Mouse (Mus musculus) heart, embryonic 16.5 days (tissue): Measurements from ENCODE around the gene Galnt2. TPM values are rescaled to one million over a fixed set of nuclear protein-coding genes. Genes with fewer than 3 reads are reported as not detected.
A peak's percentile ranks its signal among the peaks of the same experiment; 100 is the strongest.

Source experiments
- ATAC-seq: fragments of 200-750 bp; cut with Nextera tagmentation; replicated peaks from 2 replicates; pipeline ENCODE4 v1.8.0; 2017; ENCODE audit warnings: moderate number of reproducible peaks; ENCODE audit not compliant: insufficient read depth, low FRiP score; ENCODE audit errors: extremely low read depth
- H3K27ac ChIP-seq: fragments of 300-500 bp; sonication (generic); 2 replicates; pipeline ENCODE4 v1.5.1; 2014; ENCODE audit warnings: mild to moderate bottlenecking, low read length, control low read depth, moderate library complexity
- H3K27me3 ChIP-seq: fragments of 300-500 bp; sonication (generic); 2 replicates; pipeline ENCODE4 v1.6.1; 2014; ENCODE audit warnings: low read length, mixed read lengths; ENCODE audit not compliant: control insufficient read depth, insufficient read depth
- H3K36me3 ChIP-seq: fragments of 300-500 bp; sonication (generic); 2 replicates; pipeline ENCODE4 v1.6.1; 2014; ENCODE audit not compliant: control insufficient read depth, insufficient read depth
- H3K4me1 ChIP-seq: fragments of 300-500 bp; sonication (generic); 2 replicates; pipeline ENCODE4 v1.6.1; 2014; ENCODE audit warnings: low read length, mixed read lengths; ENCODE audit not compliant: control insufficient read depth, insufficient read depth
- H3K4me2 ChIP-seq: fragments of 300-500 bp; sonication (generic); 2 replicates; pipeline ENCODE4 v1.6.1; 2014; ENCODE audit warnings: low read depth, mild to moderate bottlenecking, control low read depth, low read length
- H3K4me3 ChIP-seq: fragments of 300-500 bp; sonication (generic); 2 replicates; pipeline ENCODE4 v1.5.1; 2014; ENCODE audit warnings: mild to moderate bottlenecking, control low read depth, low read length
- H3K9ac ChIP-seq: fragments of 300-500 bp; sonication (generic); 2 replicates; pipeline ENCODE4 v1.6.1; 2014; ENCODE audit warnings: low read length, control low read depth
- H3K9me3 ChIP-seq: fragments of 300-500 bp; sonication (generic); replicated peaks from 2 replicates; pipeline ENCODE4 v1.6.1; 2016; ENCODE audit warnings: low read length; ENCODE audit not compliant: control insufficient read depth
- WGBS: fragments of 180-500 bp; shearing (Covaris S2); extraction: QIAGEN DNeasy Blood & Tissue Kit; methylation state at CpG from one replicate; pipeline ENCODE4 v1.1.7; 2014; 5-methylcytosine and 5-hydroxymethylcytosine counted together
- polyA plus RNA-seq: library from polyadenylated mRNA; unstranded; fragments of >200 nt; fragmentation: Nextera tagmentation; extraction: Ambion mirVana; gene quantifications from 2 replicates; pipeline ENCODE4 v1.2.1, GENCODE M21; 2015

Gene Galnt2
- polyA plus RNA-seq, 1 experiment from 2014 or later = 35.6 TPM

DNA sequence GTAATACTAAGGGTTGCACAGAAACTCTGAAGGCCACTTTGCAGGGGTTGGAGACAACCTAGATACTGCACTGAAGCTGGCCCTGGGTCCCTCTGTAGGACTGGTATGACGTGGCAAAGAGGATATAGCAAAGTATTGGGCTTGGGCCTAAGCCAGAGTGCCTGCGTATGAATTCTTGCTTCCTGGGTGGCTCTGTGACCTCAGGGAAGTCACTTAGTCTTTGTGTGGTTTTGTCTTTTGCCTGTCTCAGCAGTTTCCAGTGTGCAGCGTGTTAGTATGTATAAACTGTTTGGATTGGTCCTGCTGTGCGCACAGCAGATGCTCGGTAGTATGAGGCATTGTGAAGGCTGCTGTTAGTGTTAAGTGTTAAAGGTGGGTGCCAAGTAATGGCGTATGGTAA lies 11.0 kb downstream of the Galnt2 start:
- Histone ChIP-seq H3K36me3 (peaks cover 9% of the 10 kb centered on the region), H3K27ac (no peak overlapping the region), H3K9me3 (peaks cover 8% of the 10 kb centered on the region), H3K4me1 (peaks cover 36% of the 10 kb centered on the region), H3K4me3 (no peak overlapping the region), H3K4me2 (no peak overlapping the region), H3K27me3 (no peaks in the 10 kb centered on the region), H3K9ac (no peak overlapping the region)
- no peak for ATAC-seq
- 79% methylated on average over 6 of the region's 6 CpGs for WGBS

DNA sequence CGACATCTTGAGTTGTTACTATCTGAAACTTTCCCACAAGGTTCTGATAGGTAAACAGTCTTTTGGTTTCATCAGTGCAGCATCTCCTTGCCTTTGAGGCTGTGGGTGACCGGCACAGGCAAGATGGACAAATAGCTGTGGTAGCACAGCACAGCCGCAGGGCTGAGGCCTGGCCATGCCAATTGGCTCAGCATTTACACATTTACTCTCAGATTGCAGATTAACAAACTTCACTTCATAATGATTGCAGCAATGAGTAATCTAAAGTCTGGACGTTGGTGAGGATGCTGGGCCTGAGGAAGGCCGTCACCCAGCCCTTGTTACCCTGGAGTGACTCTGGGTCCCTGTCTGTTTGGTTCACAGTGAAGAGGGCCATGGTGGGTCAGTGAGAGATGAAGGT lies 11.7 kb downstream of the Galnt2 start:
- no peak overlapping the region for H3K4me2 ChIP-seq
- H3K4me3 ChIP-seq = no peak overlapping the region
- H3K9ac ChIP-seq = no peak overlapping the region
- 92% methylated on average over 5 of the region's 5 CpGs for WGBS
- H3K36me3 ChIP-seq = peaks cover 9% of the 10 kb centered on the region
- ATAC-seq = no peak
- peaks cover 36% of the 10 kb centered on the region for H3K4me1 ChIP-seq
- H3K27me3 ChIP-seq = no peaks in the 10 kb centered on the region
- no peak overlapping the region for H3K27ac ChIP-seq
- H3K9me3 ChIP-seq = peaks cover 8% of the 10 kb centered on the region

GRCm38 (mm10) chr8:124247581-124247980 lies 16.4 kb downstream of the Galnt2 start:
- 87% methylated on average over 6 of the region's 6 CpGs for WGBS
- ATAC-seq = no peak
- peaks cover 9% of the 10 kb centered on the region for H3K36me3 ChIP-seq
- H3K4me2 ChIP-seq = no peak overlapping the region
- H3K4me3 ChIP-seq = no peak overlapping the region
- H3K27me3 ChIP-seq = no peaks in the 10 kb centered on the region
- H3K4me1 ChIP-seq = peaks cover 23% of the 10 kb centered on the region
- peaks cover 8% of the 10 kb centered on the region for H3K9me3 ChIP-seq
- H3K9ac ChIP-seq = no peak overlapping the region
- no peak overlapping the region for H3K27ac ChIP-seq

DNA sequence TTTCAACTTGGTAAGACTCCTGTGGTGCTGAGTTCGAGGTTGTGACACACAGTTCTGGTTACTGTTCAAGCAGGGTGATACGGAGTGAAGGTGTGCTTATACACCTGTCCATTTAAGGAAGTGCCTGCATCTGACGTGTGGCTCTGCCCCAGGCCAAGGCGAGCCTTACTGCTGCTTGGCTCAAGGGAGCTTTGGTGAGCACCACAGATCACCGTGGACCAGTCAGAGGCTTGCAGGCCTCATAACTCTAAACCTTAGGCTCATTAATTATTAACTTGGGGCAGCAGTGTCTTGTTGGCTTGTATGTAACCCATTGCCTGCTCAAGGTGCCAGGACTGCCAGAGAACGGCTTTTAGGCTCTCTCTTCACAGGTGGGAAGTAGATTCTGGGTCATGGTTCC lies 17.5 kb downstream of the Galnt2 start:
- 86% methylated on average over 6 of the region's 6 CpGs for WGBS
- Histone ChIP-seq H3K9me3 (peaks cover 4% of the 10 kb centered on the region), H3K9ac (no peak overlapping the region), H3K27ac (no peak overlapping the region), H3K27me3 (no peaks in the 10 kb centered on the region), H3K4me1 (peaks cover 28% of the 10 kb centered on the region), H3K36me3 (peaks cover 5% of the 10 kb centered on the region), H3K4me3 (no peak overlapping the region), H3K4me2 (no peak overlapping the region)
- ATAC-seq = no peak

- Histone ChIP-seq H3K4me1 (peaks cover 28% of the 10 kb centered on the region), H3K4me2 (no peak overlapping the region), H3K9ac (no peak overlapping the region), H3K27me3 (no peaks in the 10 kb centered on the region), H3K36me3 (no peaks in the 10 kb centered on the region), H3K27ac (no peak overlapping the region), H3K4me3 (no peak overlapping the region), H3K9me3 (no peaks in the 10 kb centered on the region)
- 14% methylated on average over 3 of the region's 3 CpGs for WGBS
- ATAC-seq = 0 out of 2 replicates have a peak, but pooled peaks have one; percentile 11
Measured at GRCm38 (mm10) chr8:124250255-124250654, 19.1 kb downstream of the Galnt2 start.

- Histone ChIP-seq H3K9me3 (no peaks in the 10 kb centered on the region), H3K4me3 (no peak overlapping the region), H3K4me1 (peaks cover 29% of the 10 kb centered on the region), H3K9ac (no peak overlapping the region), H3K27ac (no peak overlapping the region), H3K4me2 (no peak overlapping the region), H3K27me3 (no peaks in the 10 kb centered on the region), H3K36me3 (no peaks in the 10 kb centered on the region)
- WGBS = 40% methylated on average over 4 of the region's 4 CpGs
- no peak for ATAC-seq
Measured at GRCm38 (mm10) chr8:124250785-124251184, 19.6 kb downstream of the Galnt2 start.

DNA sequence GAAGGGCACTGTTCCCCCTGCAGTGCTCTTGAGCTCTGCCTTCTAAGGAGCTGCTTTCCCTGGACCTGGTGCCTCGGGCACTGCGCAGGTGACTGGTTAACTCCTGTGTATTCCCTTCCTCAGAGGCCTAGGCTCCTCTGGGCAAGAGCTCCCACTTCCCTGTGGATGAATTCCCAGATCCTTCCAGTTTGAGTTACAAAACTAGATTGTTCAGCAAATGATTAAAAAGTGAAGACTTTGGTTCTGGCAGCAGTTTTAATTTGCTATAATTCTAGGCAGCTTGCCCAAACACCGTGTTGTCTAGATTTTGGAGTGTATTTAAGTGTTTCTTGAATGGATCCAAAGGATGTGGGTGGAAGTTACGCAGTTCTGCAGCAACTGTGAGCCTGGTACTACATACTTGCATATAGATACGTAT lies 21.4 kb downstream of the Galnt2 start:
- ATAC-seq = no peak
- Histone ChIP-seq H3K36me3 (no peaks in the 10 kb centered on the region), H3K4me1 (peaks cover 45% of the 10 kb centered on the region), H3K4me2 (no peak overlapping the region), H3K9ac (no peak overlapping the region), H3K9me3 (no peaks in the 10 kb centered on the region), H3K4me3 (no peak overlapping the region), H3K27ac (no peak overlapping the region; the same call in 1 of the 2 replicates), H3K27me3 (no peaks in the 10 kb centered on the region)
- 74% methylated on average over 5 of the region's 5 CpGs for WGBS

DNA sequence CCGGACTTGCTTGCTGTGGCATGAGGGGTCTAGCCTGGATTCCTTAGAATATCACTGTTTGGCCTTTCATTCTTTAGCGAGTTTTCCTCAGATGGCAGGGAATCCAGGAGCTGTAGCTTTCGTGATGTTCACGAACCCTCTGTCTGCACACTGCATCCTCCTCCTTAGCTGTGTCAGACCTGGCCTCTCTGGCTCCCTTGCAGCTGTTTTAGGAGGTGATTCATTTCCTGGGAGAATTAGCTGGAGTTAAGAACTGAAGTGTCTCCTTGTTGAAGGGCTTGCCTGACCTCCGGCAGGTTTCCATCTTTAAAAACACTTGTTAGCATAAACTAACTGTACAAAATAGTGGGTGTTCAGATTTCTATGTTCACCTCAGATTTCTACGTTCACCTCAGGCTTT lies 22.7 kb downstream of the Galnt2 start:
- WGBS = 80% methylated on average over 6 of the region's 6 CpGs
- no peak overlapping the region for H3K4me2 ChIP-seq
- H3K36me3 ChIP-seq = no peaks in the 10 kb centered on the region
- no peaks in the 10 kb centered on the region for H3K9me3 ChIP-seq
- H3K4me1 ChIP-seq = peaks cover 56% of the 10 kb centered on the region
- H3K27ac ChIP-seq = no peak overlapping the region
- no peak overlapping the region for H3K9ac ChIP-seq
- ATAC-seq = no peak
- H3K4me3 ChIP-seq = no peak overlapping the region
- no peaks in the 10 kb centered on the region for H3K27me3 ChIP-seq

- peak; percentile 49 for ATAC-seq
- H3K4me2 ChIP-seq = peak overlapping the region; percentile 42
- no peaks in the 10 kb centered on the region for H3K9me3 ChIP-seq
- peak overlapping the region; percentile 88 for H3K27ac ChIP-seq
- H3K9ac ChIP-seq = peak overlapping the region; percentile 56
- no peaks in the 10 kb centered on the region for H3K36me3 ChIP-seq
- no peaks in the 10 kb centered on the region for H3K27me3 ChIP-seq
- WGBS = 33% methylated on average over 9 of the region's 9 CpGs
- H3K4me1 ChIP-seq = peaks cover 58% of the 10 kb centered on the region
- no peak overlapping the region for H3K4me3 ChIP-seq
Measured at GRCm38 (mm10) chr8:124256841-124257240, 25.6 kb downstream of the Galnt2 start.
